Mouse (Mus musculus) brain, adult 2 months (tissue): ENCODE data around the gene Hbq1a.
A peak's percentile ranks its signal among the peaks of the same experiment; 100 is the strongest.
"Not testable (repeated sequence)": the region's sequence is repeated elsewhere in the genome, so short reads cannot be mapped to it uniquely, and the experiment has no call there.

Source experiments
- DNase-seq: peaks from one replicate; pipeline ENCODE4 v3.0.0; 2011; ENCODE audit warnings: low read depth, low spot score

The Hbq1a gene

GRCm38 (mm10) chr11:32299865-32300264 lies at the start of gene Hbq1a:
Gene Hbq1a (plus strand): TSS chr11:32300069.
- peak; percentile 53 for DNase-seq

DNA sequence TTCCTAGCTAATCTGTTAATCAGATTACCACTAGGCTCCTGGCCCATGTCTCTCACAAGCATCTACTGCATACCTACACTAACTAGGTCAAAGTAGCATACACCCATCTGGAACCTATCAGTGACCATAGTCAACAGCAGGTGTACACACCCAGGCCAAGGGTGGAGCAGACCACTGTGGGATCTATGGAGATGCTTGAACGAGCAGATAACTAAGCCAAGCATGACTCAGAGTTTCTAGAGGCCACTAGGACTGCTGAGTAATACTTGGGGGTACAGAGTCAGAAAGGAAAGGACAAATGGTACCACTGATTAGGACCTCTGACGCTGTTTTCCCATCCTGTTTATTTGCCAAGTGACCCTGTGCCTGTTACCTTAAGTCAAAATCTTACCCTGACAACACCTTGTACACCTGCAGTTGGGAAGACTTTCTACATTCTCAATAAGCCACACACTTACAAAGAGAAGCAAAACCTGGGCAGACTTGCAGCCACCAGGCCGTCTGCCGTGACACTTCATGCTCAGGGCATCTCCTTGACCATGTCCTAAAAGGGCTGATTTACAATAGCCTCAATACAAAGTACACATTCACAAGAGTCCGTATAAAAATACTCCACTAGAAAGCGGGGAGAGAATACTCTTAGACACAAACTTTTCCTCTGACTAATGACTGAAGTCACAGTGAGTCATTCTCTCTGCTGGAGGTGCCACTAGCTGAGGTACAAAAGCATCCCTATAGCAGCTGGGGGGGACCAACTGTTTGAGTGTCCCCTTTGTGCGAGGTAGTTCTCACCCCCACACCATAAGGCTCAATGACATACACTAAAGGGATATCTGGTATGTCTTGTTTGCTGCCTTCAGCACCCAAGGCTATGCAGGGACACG lies 48.7 kb upstream of the Hbq1a start:
- DNase-seq: peak; percentile 81

DNA sequence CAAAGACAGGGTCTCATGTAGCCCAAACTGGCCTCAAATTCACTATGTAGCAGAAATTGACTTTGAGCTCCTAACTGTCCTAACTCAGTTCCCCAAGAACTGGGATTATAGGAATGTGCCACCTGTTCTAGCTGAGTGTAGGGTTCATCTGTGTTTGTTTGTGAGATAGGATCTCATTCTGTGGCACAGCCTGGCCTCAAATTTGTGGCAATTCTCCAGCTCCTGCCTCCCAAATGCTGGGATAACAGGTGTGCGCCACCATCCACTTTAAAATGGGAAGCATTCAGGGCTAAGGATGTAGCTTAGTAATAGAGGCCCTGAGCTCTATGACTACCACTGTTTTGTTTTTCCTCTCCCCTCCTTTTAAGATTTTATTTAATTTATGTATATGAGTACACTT lies 46.7 kb upstream of the Hbq1a start:
- peak; percentile 57 for DNase-seq

DNA sequence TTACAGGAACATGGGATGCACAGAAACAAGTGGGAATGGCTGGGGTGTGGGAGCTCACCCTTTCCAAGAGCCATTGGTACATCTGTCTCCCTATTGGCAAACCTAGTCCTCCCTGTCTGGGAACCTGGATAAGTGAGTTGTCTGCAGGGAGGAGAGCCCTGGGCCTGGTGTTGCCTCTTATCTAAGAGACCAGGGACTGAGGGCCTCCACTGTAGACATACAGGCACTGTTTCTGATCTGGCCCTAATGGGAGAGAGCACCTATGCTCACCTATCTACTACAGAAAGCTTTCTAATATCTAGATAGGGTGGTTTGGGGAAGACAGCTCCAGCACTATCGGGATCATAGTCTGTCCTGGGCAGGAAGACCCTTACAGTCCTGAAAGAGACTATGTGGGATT lies 43.7 kb upstream of the Hbq1a start:
- DNase-seq: no peak

DNA sequence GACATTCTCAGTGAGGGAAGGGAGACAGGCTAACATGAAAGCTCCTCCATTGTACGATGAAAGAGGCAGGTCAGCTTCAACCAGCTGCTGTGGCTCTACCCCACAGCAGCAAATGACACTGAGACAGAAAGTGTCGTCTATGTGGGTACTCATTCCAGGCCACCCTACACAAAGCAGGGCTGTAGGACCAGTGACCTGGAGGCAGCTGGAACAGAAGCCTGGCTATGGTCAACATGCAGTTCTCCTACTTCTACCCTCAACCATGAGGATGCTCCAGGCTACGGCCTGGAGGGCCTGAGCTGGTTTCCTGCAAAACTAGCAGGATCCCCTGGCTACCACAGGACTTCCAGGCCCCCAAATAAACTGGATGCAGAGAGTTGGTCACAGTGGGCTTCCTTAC lies 43.3 kb upstream of the Hbq1a start:
- DNase-seq: no peak

DNA sequence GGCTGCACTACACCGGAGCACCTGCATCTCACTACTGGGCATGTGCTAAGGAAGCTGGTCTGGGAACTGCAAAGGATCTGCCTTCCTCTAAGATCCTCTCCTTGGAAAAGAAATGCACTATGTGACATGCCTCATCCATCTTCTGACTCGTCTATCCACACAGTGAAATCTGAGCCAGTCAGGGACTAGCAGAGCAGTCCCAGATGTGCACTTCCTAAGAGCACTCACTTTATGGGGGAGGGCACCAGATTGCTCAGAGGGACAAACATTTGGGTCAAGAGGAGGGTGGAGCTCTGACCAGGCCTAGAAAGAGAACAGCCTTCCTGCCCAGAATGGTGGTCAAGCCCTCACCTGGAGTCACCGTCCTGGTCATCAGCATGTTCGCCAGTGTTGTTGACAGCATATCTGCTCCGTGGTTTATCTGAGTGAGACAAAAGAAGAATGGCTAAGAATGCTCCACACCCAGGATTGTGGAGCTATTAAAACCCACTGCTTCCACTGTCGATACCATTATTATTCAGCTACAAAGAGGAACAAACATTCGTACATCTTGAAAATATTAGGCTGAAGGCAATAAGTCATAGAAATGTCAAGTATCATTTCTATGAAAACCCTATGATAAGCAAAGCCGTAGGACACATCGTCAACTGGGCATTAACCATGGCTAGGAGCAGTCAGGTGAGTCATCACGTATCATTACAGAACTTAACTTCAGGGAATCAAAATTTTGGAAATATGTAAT lies 37.0 kb upstream of the Hbq1a start:
- DNase-seq: no peak

DNA sequence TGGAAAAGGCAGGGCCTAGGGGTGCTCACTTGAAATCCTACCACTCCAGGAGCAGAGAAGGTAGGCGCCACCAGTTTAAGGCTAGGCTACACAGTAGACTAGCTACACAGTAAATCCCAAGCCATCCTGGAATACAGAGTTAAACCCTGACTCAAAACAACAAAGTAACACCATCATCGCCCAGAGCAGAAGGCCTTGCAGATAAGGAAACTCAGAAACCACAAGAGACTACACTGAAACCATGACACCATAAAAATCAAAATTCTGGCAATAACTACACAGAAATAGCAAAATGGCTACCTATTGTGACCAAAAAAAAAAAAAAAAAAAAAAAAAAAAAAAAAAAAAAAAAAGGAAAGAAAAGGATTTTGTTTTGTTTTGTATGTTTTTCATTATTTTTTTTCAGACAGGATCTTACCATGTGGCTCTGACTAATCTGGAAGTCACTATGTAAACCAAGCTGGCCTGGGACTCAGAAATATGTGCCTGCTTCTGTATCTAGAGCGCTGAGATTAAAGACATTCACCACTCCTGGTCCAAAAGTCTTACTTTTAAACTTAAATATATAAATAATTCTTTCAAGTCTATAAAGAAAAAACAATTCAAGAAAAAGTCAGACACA lies 34.6 kb upstream of the Hbq1a start:
- DNase-seq: no peak

DNA sequence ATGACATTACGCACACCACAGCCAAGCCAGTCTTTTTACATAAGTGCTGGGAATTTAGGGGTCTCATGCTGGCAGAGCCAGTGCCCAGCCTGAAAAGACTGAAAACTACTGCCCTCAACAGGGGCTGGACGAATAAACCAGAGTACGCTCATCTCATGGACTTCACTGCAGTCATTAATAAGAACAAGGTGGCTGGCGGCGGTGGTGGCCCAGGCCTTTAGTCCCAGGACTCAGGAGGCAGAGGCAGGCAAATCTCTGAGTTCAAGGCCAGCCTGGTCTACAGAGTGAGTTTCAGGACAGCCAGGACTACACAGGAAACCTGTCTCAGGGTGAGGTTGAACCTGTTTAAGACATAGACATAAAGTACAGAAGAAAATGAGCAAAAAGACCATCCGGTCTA lies 33.7 kb upstream of the Hbq1a start:
- DNase-seq: no peak

DNA sequence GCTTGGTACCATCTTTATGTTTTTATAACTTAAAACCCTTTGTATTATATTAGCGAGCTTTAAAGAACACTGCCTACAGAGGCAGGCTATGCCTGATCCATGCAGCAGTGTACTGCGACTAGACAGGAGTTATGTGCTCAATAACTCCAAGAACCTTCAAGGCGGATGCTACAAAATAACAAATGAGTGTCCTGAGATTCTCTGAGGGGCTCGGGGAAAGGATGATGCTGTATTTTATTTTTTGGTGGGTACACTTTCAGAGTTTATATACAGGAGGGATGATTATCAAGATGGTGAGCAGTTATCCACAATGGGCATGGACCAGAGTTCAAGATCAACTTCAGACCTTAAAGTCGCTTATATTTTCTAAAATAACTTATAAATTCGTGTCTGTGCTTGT lies 33.1 kb upstream of the Hbq1a start:
- peak; percentile 14 for DNase-seq

DNA sequence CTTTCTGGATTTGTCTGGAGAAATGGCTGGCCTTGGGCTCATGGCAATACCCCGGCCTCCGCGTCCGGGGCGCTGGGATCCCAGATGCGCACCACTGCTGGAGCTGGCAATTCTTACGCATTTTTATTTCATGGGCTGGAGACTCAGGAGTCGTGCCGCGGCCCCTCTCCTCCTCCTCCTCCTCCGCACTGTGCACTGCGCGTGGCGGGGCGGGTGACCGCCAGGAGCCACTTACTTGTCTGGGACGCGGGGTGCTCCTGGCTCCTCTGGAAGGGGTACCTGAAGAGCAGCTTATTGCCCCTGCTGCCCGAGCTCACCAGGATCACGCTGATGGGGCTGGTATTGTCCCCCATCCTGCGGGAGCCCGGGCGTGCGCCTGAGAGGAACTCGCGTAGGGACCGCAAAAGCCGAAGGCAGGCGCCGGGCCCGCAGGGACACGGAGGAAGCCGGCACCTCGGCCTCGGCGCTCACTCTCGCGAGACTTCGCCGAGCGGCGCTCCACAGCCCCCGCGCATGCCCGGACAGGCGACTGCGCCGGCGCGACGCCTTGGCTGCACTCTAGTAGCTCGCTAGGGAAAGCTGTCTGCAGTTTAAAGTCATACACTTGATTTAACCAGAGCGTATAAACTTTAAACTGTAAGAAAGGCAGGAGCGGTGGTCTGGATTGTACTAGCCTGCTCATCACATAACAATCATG lies 32.5 kb upstream of the Hbq1a start, which contains the start of gene Nprl3:
TSS of gene Nprl3 (minus strand) at position 520 of the 697 bp plus-strand sequence.
- DNase-seq: peak; percentile 97

- no peak for DNase-seq
These were observed 31.9 kb upstream of the Hbq1a start for GRCm38 (mm10) chr11:32267964-32268363.

DNA sequence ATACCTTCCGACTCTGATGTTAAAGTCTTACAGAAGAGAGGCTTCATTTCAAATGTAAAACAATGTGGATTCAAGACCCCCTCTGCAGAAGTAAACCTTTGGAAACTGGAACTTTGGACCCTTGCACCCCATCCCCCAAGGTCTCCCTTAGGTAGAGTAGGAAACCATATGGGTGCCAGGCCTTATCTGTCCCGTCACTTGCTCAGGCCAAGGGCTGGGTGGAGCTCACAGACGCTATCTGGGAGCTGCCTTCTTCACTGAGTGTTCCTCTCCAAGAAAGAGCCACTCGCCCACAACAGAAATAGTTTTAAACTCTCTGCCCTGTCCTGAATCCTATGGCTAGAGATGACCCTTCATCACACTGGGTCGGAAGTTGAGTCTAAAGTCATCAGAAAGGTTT lies 30.9 kb upstream of the Hbq1a start:
- no peak for DNase-seq

DNA sequence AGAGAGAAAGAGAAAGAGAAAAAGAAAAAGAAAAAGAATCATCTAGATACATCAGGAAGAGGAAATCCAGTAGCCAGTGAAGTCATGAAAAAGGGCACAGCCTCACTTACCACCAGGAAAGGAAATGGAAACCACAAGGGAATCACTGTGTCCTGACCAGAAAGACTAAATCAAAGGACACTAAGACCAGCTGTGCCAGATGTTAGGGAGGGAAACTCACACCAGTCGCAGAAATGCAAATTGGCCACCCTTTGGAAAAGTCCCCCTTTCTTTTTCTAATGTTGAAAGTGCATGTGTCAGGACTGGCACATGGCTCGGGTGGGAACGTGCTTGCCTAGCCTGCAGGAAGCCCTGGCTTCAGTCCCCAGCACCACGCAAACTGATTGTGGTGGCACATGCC lies 28.7 kb upstream of the Hbq1a start:
- no peak for DNase-seq

DNA sequence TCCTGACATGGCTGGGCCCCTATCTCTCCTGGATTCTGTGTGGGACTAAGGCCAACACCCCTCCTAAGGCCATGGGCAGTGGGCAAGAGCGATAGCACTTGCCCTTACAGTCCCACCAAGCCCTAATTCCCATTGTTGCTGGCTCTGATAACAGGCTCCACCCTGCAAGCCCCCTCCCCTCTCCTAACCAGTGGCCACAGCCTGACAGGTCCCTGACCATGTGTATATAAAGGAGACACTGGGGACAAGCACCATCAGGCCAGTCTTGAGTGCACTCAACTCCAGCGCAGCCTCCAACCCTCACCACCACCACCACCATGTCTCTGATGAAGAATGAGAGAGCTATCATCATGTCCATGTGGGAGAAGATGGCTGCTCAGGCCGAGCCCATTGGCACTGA lies 23.5 kb upstream of the Hbq1a start, which contains the start of gene Hba-x:
TSS of gene Hba-x (plus strand) at position 54 of the 400 bp plus-strand sequence.
- DNase-seq: no peak

DNA sequence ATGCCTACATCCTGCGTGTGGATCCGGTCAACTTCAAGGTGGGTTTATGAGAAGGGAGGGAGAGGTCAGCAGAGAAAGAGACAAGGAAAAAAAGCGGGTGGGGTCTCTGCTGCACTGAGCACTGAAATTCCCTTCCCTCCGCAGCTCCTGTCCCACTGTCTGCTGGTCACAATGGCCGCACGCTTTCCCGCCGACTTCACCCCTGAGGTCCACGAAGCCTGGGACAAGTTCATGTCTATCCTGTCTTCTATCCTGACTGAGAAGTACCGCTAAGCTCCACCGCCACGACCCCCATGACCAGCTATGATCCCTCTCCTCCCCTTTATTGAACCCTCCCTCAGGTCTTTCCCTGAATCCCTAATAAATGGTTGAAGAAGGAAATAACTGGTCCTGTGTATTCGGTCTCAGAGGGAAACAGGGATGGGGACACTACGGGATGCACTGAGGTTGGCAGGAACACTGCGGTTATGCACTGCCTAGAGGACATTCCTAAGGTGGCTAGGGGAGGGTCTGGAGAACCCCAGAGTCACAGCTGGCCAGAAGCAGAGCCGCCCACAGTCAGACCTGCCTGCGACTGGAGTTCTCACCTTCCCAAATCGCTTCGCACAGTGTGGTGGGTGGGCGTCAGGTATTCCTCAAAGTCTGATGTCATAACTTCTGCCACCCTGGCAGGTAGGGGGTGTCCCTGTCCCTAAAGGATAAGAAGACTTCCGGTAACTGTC lies 22.0 kb upstream of the Hbq1a start:
- DNase-seq: no peak

DNA sequence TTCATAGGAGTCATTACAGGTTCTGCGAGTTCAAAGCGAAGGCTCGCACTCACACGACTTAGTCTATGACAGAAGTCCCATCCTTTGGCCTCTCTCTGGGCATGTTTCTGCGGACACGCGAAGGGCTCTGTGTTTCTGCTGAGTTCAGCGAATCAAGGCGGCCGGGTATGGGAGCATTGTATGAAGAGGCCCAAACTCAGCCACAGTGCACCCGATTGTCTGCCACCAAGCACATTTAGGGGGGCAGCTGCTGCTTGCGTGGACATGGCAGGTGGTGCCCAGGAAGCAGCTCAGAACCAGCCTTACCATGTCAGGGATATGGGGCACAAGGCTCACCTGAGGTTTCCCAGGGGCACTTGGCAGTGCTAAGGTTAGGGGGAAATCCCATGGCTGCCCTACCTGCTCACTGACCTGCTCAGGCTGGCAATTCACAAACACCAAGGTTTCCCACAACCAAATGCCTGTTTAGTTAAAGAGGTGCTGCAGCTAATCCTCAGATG lies 21.4 kb upstream of the Hbq1a start:
- no peak for DNase-seq

GRCm38 (mm10) chr11:32280646-32281045 lies 19.2 kb upstream of the Hbq1a start:
- no peak for DNase-seq

DNA sequence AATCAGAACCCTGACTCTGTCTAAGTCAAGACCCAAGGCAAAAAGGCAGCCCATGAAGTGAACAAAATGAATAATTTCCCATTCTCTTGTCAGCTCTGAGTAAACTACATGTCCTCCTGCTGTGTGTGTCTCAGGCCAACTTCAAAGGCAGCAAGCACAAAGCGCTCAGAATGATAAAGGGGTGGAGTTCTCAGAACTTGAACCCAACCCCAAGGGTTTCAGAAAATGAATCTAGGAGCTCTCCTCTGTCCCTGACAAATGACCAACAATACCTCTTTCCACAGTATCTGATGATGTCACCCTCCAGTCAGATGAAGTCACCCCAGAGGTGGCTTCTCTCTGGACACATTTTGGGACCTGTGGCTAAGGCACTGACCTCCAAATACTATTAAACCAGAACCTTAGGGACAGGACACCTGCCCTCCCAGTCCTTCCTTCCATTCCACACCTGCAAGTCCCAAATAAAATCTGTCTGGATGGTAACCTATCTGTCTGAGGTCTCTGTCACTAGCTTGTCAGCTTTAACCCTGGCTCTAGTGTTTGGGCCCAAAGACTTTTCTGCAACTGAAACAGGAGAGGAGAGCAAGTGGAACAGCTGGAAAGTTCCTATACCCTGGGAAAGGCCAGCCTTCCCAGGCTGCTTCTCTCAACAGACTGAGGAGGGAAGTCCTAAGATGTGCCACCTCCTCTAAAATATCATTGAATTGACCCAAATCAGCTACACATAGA lies 18.3 kb upstream of the Hbq1a start:
- DNase-seq: no peak

DNA sequence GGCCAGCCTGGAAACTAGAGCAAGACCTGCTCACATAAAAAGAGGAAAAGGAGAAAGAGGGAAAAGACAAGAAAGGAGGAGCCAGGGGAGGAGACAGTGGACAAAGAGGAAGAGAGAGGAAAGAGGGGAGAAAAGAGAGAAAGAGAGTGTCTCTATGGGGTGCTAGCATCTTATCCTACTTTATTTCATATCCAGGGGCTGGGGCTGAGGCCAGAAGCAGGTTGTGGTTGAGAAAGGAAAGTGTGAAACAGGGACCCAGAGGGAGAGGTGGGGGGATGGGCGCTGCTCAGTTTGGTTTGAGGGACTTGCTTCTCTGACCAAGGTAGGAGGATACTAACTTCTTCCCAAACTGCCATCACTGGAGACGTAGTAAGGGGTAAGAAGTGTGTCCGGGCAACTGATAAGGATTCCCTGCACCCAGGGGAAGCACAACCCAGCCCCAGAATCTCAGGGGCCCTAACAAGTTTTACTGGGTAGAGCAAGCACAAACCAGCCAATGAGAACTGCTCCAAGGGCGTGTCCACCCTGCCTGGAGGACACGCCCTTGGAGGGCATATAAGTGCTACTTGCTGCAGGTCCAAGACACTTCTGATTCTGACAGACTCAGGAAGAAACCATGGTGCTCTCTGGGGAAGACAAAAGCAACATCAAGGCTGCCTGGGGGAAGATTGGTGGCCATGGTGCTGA lies 16.6 kb upstream of the Hbq1a start, which contains the start of gene Hba-a1:
TSS of gene Hba-a1 (plus strand) at position 421 of the 687 bp plus-strand sequence.
- not testable (repeated sequence) for DNase-seq
